Mouse (Mus musculus) hindbrain, embryonic 10.5 days (tissue): ENCODE measurements around the gene Elmsan1. TPM values are rescaled to one million over a fixed set of nuclear protein-coding genes. Genes with fewer than 3 reads are reported as not detected.
A peak's percentile ranks its signal among the peaks of the same experiment; 100 is the strongest.

ENCODE experiments used
- DNase-seq: peaks from one replicate; pipeline ENCODE4 v3.0.0-alpha.2; 2017; ENCODE audit warnings: low spot score
- H3K27ac ChIP-seq: fragments of 300-500 bp; sonication (generic); 2 replicates; pipeline ENCODE4 v1.5.1; 2016; ENCODE audit warnings: mild to moderate bottlenecking, moderate library complexity
- H3K27me3 ChIP-seq: fragments of 300-500 bp; sonication (generic); 2 replicates; pipeline ENCODE4 v1.6.1; 2016; ENCODE audit warnings: mild to moderate bottlenecking; ENCODE audit not compliant: poor library complexity, insufficient read depth, severe bottlenecking
- H3K36me3 ChIP-seq: fragments of 300-500 bp; sonication (generic); 2 replicates; pipeline ENCODE4 v1.6.1; 2016; ENCODE audit warnings: mild to moderate bottlenecking, moderate library complexity
- H3K4me1 ChIP-seq: fragments of 300-500 bp; sonication (generic); replicated peaks from 2 replicates; pipeline ENCODE4 v1.6.1; 2016; ENCODE audit warnings: mild to moderate bottlenecking
- H3K4me3 ChIP-seq: fragments of 300-500 bp; sonication (generic); 2 replicates; pipeline ENCODE4 v1.5.1; 2016; ENCODE audit warnings: mild to moderate bottlenecking, moderate library complexity
- H3K9me3 ChIP-seq: fragments of 300-500 bp; sonication (generic); 2 replicates; pipeline ENCODE4 v1.6.1; 2016; ENCODE audit warnings: mild to moderate bottlenecking, moderate library complexity
- WGBS: fragments of 180-500 bp; shearing (Covaris S2); methylation state at CpG from one replicate; pipeline ENCODE4 v1.1.7; 2016; 5-methylcytosine and 5-hydroxymethylcytosine counted together
- polyA plus RNA-seq: library from polyadenylated mRNA; unstranded; fragments of >200 nt; fragmentation: Nextera tagmentation; extraction: Ambion mirVana; gene quantifications from 2 replicates; pipeline ENCODE4 v1.2.1, GENCODE M21; 2016

Elmsan1 gene
- polyA plus RNA-seq, 1 experiment from 2014 or later = 6.5 TPM

DNA sequence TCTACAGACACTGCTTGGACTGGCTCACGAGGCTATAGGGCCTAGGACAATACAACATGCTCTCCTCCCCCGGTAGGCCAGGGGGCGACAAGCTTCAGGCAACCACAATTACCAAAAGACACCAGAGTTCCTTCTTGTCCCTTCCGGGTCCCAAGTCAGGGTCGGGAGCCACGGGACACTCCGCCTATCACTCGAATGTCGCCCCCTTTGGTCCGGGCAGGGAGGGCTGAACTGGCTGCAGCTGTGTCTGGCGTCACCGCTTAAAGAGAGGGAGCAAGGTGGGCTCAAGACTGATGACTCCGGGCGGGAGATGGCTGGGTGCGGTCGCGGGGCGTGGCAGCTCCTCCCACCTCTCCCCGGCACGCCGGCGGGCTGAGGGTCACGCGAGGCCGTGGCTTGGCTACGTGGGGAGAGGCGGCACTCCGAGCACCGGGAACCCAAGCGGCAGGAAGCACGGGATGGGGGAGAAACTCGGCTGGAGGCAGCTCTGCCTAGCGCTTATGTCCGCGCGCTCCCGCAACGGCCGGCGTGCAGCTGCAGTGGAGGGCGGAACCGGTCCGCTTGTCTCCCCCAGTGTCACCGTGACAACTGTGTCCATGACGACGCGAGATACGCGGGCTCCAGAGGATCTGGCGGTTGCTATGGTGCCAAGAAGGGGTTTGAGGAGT is 70.6 kb downstream of the Elmsan1 start, which contains the start of gene Pnma1:
TSS of gene Pnma1 (minus strand) at position 536 of the 668 bp plus-strand sequence.
- WGBS = under 1% methylated on average over 50 of the region's 50 CpGs
- Histone ChIP-seq H3K4me3 (peak within 1 kb of the TSS; percentile 72), H3K27ac (peak within 1 kb of the TSS; percentile 93)

GRCm38 (mm10) chr12:84142281-84143050 is 76.2 kb downstream of the Elmsan1 start:
- H3K27ac ChIP-seq = peak overlapping the region; percentile 73
- peaks cover 38% of the 10 kb centered on the region for H3K36me3 ChIP-seq
- peak; percentile 62 for DNase-seq
- no peaks in the 10 kb centered on the region for H3K9me3 ChIP-seq
- H3K27me3 ChIP-seq = no peaks in the 10 kb centered on the region; the same call in 1 of the 2 replicates
- H3K4me1 ChIP-seq = peaks cover 28% of the 10 kb centered on the region
- H3K4me3 ChIP-seq = no peak overlapping the region
- WGBS = 46% methylated on average over 14 of the region's 14 CpGs

More for the DNA sequence above, 70.6 kb downstream of the Elmsan1 start, which contains the start of gene Pnma1:
- Histone ChIP-seq H3K9me3 (no peaks in the 10 kb centered on the region), H3K36me3 (peaks cover 44% of the 10 kb centered on the region), H3K4me1 (peaks cover 56% of the 10 kb centered on the region), H3K27me3 (no peaks in the 10 kb centered on the region; the same call in 1 of the 2 replicates)
- peak; percentile 93 for DNase-seq

DNA sequence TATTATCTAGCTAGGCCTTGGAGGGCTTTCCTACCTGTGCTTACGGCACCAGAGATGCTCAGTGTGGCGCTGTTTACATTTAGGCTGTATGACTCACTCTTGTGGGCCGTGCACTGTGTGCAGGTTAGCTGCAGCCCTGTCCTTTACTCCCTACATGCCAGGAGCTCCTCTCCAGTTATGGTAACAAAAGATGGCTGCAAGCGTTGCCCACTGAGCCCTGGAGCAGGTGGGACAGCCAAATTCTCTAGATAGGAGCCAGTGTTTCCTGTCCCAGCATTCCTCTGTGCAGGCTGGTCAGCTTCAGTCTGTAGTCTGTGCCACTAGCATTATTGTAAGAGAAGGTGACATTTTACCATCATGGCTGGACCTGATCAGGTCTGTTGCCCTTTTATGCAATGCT is 77.4 kb downstream of the Elmsan1 start:
- WGBS = 89% methylated on average over 4 of the region's 4 CpGs
- Histone ChIP-seq H3K9me3 (no peaks in the 10 kb centered on the region), H3K27ac (peak overlapping the region; percentile 66; the same call in 1 of the 2 replicates), H3K36me3 (peaks cover 39% of the 10 kb centered on the region), H3K4me3 (no peak overlapping the region), H3K4me1 (peaks cover 17% of the 10 kb centered on the region), H3K27me3 (no peaks in the 10 kb centered on the region)
- no peak for DNase-seq

DNA sequence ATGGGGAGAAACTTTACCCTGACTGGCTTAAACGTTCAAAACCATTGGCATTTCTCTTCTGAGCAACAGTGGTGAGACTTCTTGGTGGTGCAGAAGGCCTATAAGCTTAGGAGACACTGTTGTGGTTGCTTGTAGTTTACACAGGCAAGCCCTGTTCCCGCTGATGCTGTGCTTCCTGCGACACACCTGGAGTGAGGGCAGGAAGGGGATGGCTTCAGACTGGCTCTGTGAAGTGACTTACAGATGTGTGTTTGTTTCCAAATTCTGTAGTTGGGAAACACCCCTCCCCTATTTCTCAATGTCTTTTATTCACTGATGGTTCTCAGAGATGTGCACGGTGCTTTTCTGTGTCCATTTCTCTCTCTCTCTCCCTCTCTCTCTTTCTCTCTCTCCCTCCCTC is 78.5 kb downstream of the Elmsan1 start:
- Histone ChIP-seq H3K36me3 (peaks cover 48% of the 10 kb centered on the region), H3K9me3 (no peaks in the 10 kb centered on the region), H3K4me1 (peaks cover 17% of the 10 kb centered on the region), H3K27ac (no peak overlapping the region), H3K4me3 (no peak overlapping the region), H3K27me3 (no peaks in the 10 kb centered on the region)
- 76% methylated on average over 4 of the region's 4 CpGs for WGBS
- DNase-seq = no peak

GRCm38 (mm10) chr12:84137131-84137530 is 81.5 kb downstream of the Elmsan1 start:
- whole genome bisulfite sequencing = 89% methylated on average over 7 of the region's 7 CpGs
- peaks cover 9% of the 10 kb centered on the region for H3K4me1 ChIP-seq
- no peaks in the 10 kb centered on the region for H3K9me3 ChIP-seq

DNA sequence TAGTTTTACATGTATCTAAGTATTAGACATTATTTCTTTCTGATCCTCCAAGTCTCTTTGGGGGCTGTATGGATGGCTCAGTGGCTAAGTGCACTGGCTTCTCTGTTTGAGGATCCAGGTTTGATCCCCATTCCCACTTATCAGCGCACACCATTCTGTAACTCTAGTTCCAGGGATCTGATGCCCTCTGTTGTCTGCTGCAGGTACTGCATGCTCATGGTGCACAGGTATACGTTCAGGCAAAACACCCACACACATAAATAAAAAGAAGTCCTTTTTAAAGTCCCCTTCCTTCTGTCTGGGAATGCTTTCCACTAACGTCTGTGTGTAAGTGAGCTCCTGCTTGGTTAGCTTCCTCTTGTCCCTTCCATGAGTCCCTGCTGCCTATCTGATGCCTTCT is 86.4 kb downstream of the Elmsan1 start:
- Histone ChIP-seq H3K4me3 (no peak overlapping the region), H3K9me3 (no peaks in the 10 kb centered on the region), H3K36me3 (peaks cover 60% of the 10 kb centered on the region), H3K27ac (no peak overlapping the region), H3K4me1 (no peaks in the 10 kb centered on the region), H3K27me3 (no peaks in the 10 kb centered on the region)
- WGBS = 62% methylated on average over 3 of the region's 3 CpGs
- DNase-seq = no peak

More at GRCm38 (mm10) chr12:84137131-84137530, 81.5 kb downstream of the Elmsan1 start:
- H3K27ac ChIP-seq = no peak overlapping the region
- no peak overlapping the region for H3K4me3 ChIP-seq
- no peak for DNase-seq
- H3K27me3 ChIP-seq = no peaks in the 10 kb centered on the region
- H3K36me3 ChIP-seq = peaks cover 42% of the 10 kb centered on the region

GRCm38 (mm10) chr12:84129931-84130330 is 88.8 kb downstream of the Elmsan1 start:
- no peaks in the 10 kb centered on the region for H3K9me3 ChIP-seq
- WGBS = 94% methylated on average over 8 of the region's 8 CpGs
- no peaks in the 10 kb centered on the region for H3K27me3 ChIP-seq
- no peaks in the 10 kb centered on the region for H3K4me1 ChIP-seq
- H3K36me3 ChIP-seq = peaks cover 49% of the 10 kb centered on the region
- no peak overlapping the region for H3K4me3 ChIP-seq
- no peak overlapping the region for H3K27ac ChIP-seq
- DNase-seq = no peak

DNA sequence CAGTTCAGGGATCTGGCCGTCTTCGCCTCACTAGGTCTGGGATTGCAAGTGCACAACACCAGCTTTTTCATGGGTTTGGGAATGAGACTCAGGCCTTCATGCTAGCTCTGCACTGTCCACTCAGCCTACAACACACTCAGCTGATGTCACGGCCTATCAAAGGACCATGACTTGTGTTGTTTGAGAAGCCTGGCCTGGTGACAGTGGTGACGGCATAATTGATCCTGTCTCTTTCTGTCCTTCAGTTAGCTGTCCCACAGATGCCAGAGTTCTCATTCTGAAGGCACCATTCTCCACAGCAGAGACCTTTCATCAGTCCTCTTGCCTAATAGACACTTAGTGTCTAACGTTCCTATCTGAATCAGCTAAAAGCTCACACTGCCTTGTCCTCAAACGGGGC is 90.1 kb downstream of the Elmsan1 start:
- Histone ChIP-seq H3K36me3 (peaks cover 53% of the 10 kb centered on the region), H3K27me3 (no peaks in the 10 kb centered on the region), H3K9me3 (no peaks in the 10 kb centered on the region), H3K4me3 (no peak overlapping the region), H3K4me1 (no peaks in the 10 kb centered on the region), H3K27ac (no peak overlapping the region)
- no peak for DNase-seq
- 87% methylated on average over 6 of the region's 6 CpGs for WGBS

DNA sequence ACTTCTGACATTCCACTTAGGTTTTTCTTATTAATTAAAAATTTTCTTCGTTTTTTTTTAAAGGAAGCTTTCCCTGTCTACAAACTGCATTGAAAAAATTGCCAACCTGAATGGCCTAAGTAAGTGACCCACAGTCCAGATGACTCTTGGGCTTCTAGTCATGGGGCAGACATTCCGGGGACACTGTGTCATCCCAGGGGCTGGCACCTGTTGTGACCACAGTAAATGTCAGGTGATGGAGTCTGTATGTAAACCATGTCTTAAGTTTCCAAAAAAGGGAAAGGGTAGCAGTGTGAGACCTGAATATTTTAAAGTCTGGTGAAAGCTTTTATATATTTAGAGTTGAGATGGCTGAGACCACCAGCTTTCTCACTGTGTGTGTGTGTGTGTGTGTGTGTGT is 91.8 kb downstream of the Elmsan1 start:
- no peak overlapping the region for H3K4me3 ChIP-seq
- H3K9me3 ChIP-seq = no peaks in the 10 kb centered on the region
- WGBS = 86% methylated on average over 2 of the region's 2 CpGs
- DNase-seq = no peak
- no peak overlapping the region for H3K27ac ChIP-seq
- no peaks in the 10 kb centered on the region for H3K4me1 ChIP-seq
- no peaks in the 10 kb centered on the region for H3K27me3 ChIP-seq
- peaks cover 48% of the 10 kb centered on the region for H3K36me3 ChIP-seq

GRCm38 (mm10) chr12:84125892-84126291 is 92.8 kb downstream of the Elmsan1 start:
- H3K36me3 ChIP-seq = peaks cover 42% of the 10 kb centered on the region
- no peak for DNase-seq
- no peaks in the 10 kb centered on the region for H3K9me3 ChIP-seq
- H3K4me1 ChIP-seq = no peaks in the 10 kb centered on the region
- 84% methylated on average over 12 of the region's 12 CpGs for WGBS
- no peaks in the 10 kb centered on the region for H3K27me3 ChIP-seq
- no peak overlapping the region for H3K4me3 ChIP-seq
- H3K27ac ChIP-seq = no peak overlapping the region

- H3K27me3 ChIP-seq = no peaks in the 10 kb centered on the region
- no peak overlapping the region for H3K27ac ChIP-seq
- no peak for DNase-seq
- no peak overlapping the region for H3K4me3 ChIP-seq
- no peaks in the 10 kb centered on the region for H3K9me3 ChIP-seq
- 96% methylated on average over 5 of the region's 5 CpGs for WGBS
- H3K36me3 ChIP-seq = 0 out of 2 replicates have a peak, but pooled peaks cover 1% of the 10 kb centered on the region
- H3K4me1 ChIP-seq = peaks cover 8% of the 10 kb centered on the region
Measured at GRCm38 (mm10) chr12:84119584-84119983, 99.1 kb downstream of the Elmsan1 start.

DNA sequence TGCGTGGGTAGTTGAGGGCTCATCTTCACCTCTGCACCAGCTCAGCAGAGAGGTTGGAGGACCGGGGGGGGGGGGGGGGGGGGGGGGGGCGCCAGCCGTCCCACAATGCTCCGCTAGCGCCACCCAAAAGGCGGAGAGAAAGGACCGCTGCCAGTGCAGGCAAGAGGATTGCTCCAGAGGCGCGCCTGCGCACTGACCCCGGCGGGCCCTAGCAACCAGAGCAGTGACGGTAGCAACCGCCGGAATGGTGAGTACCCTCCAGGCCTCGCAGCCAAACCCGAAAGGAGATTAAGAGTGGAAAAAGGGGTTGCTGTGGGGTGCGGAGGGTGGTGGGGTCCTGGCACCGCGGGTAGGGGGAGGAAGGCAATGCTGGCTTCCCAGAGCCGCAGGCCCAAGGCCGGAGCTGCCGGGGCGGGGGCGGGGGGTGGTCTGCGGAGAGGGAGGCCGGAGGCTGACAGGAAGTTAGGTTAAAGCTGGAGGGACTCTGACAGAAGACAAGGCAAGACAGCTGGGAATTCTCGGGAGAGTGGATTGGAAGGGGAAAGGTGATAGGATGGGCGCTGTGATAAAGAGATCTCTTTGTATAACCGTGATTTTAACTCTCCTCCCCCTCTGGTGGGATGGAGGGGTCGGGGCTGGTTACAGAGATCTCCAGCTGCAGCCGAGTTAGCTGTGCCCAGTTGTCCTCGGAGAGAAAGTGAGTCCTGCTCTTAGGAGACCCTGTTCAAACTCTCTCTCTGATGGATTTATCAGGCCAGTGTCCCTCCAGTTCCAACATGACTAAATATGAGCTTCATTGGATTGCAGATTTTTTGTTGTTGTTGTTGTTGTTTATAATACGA is 104.3 kb downstream of the Elmsan1 start, which contains the start of gene Dnal1:
TSS of gene Dnal1 (plus strand) at position 214 of the 842 bp plus-strand sequence.
- DNase-seq = peak; percentile 97
- H3K27ac ChIP-seq = peak within 1 kb of the TSS; percentile 91
- no peaks in the 10 kb centered on the region for H3K36me3 ChIP-seq
- H3K4me3 ChIP-seq = peak within 1 kb of the TSS; percentile 91
- 3% methylated on average over 30 of the region's 35 CpGs for WGBS
- H3K4me1 ChIP-seq = peaks cover 10% of the 10 kb centered on the region
- no peaks in the 10 kb centered on the region for H3K27me3 ChIP-seq
- no peaks in the 10 kb centered on the region for H3K9me3 ChIP-seq
